Mouse (Mus musculus) right cerebral cortex, postnatal 25 days (tissue): ENCODE measurements at regions not wholly inside any gene's neighbourhood (a gene's known extent, or its start where the extent isn't known, plus 50 kb on each side); places are given as distances from the start of the nearest gene placed in this dataset.

Experiments used
- DNase-seq: peaks from one replicate; pipeline ENCODE4 v3.0.0; 2022

DNA sequence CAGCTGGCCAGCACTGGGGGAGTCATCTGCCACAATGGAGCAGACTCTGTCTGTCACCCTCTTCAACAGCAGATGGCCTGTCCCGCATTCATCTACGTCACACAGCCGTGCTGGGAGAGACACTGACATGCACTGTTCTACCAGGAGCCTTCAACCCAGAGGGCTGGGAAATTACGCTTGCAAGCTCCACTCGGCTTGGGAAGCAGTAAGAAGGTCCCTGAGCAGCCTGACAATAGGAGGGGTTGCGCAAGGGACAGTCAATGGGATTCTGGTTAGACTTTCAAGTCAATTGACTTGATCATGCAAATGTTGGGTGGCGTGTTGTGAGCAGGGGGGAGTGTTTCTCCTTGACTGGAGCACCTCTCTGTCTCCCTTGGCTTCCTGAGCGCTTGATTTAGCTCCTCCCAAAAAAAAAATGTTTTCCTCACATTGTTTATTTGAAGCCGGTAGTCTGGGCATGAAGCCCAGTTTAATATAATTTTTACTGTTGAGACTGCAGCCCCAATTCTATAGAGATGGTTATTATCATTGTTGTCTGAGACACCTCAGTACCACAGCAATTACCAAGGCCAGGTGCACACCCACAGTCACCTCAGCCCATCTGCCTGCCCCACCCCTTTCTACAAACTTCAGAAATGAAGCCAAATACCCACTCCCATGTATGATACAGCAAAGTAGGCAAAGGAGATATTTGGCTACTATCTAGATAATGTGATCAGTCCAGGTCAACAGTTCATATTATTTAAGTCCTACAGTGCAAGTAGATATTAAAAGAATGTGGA lies 99.9 kb upstream of the Klf3 start:
- peak; percentile 34 for DNase-seq

DNA sequence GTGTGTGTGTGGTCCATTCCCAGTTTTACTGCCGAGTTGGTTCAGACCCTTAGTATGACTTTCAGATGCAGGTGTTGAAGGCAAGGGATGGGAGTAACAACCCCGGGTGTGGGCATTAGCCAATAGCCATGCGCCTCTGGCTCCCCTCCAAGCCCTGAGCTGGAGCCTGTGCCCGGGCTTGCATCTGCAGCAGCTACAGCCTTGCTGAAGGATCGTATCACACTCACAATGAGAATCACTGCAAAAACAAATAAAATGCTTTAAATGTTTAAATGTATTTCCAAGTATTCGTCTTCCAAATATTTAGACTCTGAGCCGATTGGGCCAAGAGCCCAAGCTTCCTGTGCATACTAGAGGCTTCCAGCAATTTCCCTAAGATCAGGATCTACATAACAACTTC lies 99.0 kb upstream of the Klf3 start:
- peak; percentile 27 for DNase-seq

DNA sequence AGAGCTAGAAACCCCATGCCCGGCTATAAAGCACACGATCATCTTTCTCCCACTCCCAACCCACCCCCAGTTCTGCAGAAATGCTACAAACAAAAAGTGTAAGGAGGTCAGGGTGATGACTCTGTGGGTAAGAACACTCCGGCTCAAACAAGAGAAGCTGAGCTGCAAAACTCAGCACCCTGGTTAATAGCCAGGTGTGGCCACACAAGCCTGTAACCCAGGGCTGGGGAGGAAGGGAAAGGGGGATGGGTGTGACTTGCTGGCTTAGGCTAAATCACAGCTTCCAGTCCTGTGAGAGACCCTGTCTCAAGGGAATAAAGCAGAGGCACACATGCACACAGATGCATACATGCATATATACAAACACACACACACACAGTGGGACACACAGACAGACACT lies 96.6 kb upstream of the Klf3 start:
- no peak for DNase-seq

DNA sequence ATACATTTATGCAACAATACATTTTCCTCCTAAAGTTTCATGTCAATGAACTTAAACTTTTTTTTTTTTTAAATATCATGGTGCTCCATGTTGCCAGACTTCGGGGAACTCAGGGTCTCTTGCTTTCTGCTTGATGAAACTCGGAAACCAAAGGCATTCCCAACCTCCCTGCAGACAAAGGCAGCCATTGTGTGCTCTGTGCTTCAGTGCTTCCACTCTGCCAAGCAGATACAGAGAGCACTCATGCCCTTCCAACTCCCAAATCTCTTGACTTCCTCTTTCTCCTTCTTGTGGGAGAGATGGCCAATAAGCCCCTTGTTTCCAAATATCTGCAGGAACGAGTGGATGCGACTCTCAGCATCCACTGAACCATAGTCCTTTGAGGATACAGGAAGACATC lies 94.0 kb upstream of the Klf3 start:
- DNase-seq = no peak

DNA sequence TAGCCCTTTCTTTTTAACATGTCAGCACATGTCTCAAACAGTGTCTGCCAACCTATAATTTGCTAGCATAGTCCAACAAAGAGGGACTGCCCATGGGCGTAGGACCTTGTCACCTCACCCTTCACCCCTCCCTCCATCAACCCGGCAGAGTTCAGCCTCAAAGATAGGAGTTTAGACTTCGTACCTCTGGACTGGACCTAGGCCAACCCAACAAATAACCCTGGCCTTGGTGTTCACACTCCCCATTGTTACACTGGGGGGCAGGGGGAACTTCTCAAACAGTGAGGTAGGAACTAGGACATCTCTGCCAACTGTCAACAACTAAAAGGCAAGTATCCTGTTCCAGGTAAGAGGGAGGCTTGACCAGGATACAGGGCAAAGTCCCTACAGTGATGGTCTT lies 93.0 kb upstream of the Klf3 start:
- DNase-seq = no peak

DNA sequence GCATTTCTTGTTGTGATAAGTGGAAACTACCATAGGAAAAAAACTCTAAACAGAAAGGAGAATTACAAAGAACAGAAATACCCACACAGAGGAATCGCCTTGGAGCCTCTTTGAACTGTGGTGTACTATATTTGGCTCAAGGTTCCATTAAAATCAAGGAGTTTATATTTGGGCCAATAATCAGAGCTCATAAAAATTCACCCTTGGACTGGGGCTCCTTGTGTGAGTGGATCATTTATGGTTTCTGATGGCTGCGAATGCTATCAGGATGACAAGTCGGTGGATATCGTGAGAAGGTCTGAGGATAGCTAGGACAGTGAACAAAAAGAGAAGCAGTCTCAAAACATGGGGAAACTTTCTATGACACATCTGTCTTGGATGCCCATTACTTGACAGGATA lies 92.2 kb upstream of the Klf3 start:
- no peak for DNase-seq

DNA sequence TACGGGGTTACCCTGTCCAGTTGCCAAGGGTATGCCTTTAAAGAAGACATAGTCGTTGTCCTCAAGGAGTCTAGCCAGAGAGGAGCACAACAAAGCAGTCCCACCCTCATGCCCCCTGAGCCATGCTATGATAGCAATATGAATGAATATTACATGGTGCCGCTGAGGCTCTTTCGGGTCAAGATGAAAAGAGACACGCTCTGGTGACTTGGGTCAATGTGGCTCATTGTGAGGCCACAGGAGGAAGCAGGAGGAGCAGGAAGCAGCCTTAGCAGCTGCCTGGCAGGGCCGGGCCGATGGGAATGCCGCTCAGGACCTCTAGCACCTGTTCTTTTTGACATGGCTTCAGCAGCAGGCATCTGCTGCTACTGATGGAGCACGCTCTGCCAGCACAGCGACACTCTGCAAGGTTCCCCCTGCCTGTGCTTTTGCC lies 89.0 kb upstream of the Klf3 start:
- DNase-seq = no peak

DNA sequence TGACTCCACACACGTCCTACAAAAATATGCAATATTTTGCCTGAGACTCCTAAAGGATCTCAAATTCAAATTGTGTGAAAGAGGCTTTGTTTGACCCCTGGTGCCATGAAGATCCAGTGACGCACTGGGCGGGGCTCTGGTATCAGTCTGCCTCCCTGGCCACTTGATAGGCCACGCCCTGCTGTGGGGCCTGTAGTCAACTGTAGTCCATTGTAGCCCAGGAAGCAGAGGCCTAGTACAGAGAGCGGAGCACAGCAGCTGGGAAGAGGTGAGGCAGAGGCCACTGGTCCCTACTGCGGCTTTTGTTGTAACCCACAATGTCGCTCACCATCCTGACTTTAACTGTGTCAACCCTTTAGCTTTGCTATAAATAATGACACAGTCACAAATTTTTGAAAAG lies 88.5 kb upstream of the Klf3 start:
- no peak for DNase-seq

DNA sequence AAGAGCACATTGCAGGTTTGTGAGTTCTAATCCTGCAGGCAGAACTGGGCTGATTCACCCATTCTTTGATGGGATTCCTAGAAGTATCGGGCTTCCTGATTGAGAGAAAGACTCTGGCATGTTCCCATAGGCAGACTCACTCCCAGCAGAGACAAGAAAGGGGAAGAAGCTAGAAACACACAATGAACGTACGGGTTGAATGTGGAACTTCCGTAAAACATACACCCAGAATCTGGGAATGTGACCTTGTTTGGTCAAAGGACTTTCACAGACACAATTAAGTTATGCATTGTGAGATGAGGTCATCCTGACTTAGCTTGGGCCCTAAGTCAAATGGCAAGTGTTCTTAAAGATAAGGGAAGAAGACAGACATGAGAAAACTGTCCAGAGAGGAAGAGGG lies 86.6 kb upstream of the Klf3 start:
- no peak for DNase-seq

DNA sequence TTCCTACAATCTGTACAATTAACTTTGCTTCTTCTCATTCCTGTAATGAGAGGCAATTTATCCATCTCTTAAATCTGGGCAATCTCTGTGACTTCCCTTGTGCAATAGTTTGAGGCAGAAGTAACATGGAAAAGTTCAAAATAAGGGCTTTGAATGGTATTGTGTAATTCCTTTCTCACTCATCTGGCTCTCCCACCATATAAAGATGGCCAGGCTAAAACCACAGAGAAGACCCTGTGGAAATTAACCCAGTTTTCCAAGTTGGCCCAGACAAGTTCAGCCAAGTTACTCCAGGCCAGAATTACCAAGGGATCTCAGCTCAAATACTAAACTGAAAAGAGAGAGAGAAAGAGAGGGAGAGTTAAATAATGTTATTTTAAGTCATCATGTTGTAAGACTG lies 81.0 kb upstream of the Klf3 start:
- no peak for DNase-seq

DNA sequence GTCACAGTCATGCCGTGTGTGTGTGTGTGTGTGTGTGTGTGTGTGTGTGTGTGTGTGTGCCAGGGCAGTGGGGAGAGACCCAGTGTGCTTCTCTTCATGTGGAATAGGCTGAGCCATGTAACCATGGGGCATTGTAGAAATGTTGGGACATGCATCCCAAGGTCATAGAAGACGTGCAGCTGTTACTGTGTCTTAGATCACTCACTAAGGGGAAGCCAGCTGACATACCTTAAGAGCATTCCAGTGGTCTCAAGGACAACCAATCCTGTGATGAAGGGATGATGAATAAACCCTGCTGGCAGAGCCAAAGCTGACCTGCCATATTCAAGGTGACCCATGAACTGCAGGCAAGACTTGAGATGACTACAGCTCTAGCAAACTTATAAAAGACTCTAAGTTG lies 75.3 kb upstream of the Klf3 start:
- DNase-seq = no peak

DNA sequence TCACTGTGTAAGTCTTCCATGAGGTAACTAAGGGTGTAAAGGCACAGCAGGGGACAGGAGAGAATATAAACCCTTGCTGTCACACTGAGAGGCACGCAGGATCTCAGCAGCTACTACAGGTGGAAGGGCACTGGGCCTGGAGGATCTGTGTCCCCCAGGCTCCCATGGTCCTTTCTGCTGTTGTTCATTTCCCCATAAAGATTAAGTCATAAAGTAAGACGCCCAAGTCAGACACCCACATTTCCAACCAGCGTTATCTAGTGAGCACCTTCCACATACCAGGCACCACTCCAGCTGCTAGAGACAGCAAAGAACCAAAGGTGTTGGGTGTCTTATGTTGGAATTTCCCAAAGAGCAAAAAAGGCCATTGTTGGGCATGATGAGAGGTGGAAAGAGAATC lies 70.8 kb upstream of the Klf3 start:
- no peak for DNase-seq

DNA sequence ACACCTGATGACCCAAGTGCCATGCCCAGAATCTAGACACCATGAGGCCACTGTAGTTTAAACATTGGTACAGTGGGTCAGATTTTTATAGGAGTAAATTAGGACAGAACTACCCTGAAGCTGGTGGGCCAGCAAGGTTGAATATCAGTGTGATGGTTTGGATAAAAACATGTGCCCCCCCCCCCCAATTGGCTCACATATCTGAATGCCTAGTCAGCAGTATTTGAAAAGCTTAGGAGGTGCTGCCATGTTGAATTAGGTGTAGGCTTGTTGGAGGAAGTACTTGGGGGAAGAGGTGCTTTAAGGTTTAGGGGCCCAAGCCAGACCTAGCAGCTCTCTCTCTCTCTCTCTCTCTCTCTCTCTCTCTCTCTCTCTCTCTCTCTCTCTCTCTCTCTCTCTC lies 66.2 kb upstream of the Klf3 start:
- no peak for DNase-seq

DNA sequence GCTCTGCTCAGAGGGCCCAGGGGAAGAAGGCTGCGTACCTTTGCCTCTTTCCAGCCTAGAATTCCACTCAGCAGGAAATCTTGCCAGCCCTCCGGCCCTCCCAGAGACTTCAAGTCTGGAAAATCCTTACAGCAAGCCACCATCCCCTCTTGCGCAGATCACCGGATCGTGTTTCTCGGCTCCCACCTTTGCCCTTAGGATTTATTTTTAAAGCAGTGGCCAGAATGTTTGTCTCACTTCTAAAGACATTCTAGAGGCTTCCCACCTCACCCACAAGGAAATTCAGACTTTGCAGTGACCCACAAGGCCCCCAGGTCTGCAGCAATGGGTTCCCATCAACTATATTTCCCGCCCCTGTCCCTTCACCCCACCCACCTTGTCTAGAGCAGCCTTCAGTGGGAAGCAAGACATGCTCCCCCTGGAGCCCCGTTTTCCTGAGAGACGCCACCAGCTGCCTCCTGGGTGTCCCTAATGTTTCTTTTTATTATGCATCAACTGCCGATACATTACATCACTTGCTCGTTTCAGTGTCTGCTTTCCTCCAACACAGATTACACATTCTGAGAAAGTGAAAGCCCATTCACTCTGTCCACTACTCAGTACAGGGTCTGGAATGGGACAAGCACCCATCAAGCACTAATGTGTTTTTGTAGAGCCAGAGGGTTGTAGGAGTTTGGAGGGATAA lies 65.0 kb upstream of the Klf3 start:
- DNase-seq = no peak

DNA sequence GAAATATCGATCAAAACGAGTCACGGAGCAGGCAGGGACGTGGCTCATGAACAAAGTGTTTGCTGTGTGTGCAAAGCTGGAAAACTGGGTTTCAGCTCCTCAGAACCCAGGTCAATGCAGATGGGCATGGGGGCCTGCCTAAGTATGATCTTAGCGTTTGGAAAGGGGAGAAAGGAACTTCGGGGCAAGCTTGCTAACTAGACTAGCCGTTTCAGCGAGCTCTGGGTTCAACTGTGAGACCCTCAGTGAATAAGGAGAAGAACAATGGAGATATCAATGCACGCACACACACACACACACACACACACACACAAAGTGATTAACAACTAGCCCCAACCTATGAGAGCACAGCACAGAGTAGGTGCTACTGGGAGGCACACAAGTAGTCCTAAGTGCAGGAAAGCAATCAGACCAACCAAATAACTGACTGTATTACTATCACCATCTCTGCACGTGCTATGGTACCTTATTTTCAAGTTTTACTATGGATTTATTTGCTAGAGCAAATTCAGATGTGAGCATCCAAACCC lies 64.3 kb upstream of the Klf3 start:
- no peak for DNase-seq

DNA sequence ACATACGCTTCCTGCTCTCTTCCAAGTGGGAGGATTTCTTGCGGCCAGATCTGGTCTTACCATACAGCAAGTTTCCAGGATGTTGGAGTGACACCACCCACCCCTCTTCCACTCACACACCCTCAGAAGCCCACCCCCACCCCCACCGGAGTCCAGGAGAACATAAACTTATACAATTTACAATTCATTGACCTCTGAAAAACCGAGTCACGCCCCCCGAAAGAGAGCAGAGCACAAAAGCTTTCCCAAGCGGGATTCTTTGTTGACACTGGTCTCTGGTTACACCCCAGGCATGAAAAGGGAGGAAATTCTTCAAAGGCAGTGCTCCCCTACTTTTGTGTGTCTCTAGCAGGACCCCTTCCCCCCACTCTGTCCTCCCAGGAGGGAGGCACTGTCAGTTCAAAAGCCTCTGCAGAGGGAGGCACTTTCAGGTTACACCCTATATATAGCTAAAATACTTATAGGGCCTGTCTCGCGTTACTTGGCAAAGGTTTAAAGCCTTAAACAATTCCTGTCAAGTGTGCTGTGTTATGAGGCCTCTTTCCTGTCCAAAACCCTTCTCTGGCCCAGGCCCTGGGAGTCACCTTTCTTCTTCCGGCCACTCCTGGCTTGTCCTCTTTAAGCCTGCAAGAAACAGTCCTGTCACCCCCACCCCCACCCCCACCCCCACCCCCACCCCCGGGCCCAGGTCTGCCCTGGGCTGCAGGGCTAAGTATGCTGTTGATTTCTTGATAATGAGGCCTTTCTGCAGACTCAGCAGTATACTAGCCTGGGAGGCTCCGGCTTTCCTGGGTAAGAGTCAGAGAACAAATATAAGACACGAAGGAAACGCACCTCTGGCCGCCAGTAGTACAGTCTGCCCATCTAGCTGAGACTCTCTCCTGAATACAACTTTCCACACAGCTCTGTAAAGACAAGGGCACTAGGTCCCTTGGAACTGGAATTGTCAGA lies 63.6 kb upstream of the Klf3 start:
- no peak for DNase-seq

DNA sequence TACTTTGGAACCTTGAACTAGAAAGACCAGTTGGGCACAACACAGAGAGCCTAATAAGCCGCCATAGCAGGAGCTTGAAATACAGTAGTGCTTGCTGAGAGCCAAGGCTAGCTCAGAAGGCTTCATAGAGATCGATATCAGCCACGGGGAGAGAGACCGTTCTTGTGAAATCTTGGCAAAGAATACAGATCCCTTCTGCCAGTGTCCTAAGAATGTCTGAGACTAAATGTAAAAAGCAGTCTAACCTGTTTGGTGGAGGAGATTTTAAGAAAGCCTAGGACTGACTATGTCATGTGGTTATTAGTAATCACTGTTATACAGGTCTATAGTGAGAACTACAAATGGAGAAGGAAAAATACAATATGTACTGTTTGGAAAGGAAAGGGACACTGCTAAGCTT lies 59.1 kb upstream of the Klf3 start:
- no peak for DNase-seq

DNA sequence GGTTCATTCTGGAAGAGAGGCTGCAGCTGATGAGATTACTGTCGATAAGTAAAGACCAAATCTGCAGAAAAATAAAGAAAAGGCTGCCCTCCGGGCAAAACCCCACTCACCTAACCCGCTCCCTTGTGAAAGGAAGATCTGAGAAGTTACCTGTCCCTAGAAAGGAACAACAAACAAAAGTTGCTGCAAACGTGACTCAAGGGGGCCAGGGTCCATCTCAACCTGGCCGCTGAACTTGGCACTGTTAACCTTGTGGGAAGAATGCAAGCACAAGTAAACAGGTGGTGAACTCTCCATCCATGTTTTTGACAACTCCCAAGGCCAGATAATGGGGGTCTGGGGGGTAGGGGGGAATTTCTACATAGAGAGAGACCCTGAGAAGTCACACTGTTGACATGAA lies 58.7 kb upstream of the Klf3 start:
- no peak for DNase-seq

DNA sequence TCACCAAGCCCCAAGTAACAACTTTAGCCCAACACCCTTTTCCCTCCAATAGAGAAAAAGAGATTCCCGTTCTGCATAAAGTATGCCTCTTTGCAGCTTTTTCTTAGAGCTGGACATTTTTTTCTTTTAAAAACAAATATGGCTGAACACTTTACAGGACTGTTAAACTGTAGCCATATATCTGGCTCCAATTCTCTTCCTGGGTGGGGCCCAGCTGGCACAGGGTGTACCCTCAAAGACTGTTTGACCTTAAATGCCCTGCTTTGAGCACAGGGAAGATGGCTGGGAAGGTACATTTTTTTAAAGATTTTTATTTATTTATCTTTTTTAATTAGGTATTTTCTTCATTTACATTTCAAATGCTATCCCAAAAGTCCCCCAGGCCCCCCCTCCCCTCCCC lies 55.7 kb upstream of the Klf3 start:
- no peak for DNase-seq

DNA sequence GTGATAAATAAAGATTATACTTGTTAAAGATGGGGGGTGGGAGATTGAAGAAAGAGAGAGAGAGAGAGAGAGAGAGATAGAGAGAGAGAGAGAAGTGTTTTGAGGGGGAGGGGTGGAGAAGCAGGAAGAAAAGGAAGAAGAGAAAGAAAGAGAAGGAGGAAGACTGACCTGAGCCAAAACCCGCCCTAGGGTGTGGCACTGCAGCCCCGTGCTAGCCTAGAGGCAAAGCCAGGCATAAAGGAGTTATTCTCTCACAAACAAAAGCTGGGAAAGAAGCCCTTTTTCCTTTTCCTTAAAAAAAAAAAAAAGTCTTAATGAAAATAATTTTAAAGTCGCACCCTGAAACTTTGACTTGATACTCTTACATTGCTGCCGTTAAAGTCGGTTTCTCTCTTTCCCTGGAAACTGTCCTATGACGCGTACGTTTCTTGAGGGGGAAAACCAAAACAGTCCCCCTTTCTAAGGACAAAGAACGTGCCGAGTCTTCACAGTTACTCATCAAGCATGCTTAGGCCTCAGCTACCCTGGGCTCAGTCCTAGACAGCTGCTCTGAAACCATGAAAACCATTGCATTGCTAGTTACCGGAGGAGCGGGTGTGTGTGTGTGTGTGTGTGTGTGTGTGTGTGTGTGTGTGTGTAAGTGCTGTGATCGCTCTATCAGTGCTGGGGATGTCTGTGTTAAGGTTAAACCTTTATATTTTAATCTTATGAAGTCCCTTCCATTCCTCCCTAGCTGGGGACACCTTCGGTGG lies 53.6 kb upstream of the Klf3 start:
- DNase-seq = no peak

DNA sequence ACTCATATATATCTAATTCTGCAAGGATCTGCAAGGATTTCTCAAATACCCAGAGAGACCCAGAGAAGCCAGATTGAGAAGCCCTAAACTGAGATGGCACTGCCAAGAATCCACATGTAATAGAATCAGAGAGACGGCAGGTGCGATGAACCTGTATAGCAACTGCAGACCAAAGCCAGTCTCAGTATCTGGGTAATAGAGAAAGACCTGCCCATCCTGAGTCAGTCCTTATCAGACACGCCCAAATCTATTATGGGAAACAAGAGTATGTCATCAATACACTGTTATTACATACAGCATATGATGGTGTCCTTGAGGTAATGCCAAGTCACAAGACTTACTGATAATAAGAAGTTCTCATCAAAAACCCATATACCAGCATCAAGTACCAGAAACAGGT lies 52.8 kb upstream of the Klf3 start:
- no peak for DNase-seq

DNA sequence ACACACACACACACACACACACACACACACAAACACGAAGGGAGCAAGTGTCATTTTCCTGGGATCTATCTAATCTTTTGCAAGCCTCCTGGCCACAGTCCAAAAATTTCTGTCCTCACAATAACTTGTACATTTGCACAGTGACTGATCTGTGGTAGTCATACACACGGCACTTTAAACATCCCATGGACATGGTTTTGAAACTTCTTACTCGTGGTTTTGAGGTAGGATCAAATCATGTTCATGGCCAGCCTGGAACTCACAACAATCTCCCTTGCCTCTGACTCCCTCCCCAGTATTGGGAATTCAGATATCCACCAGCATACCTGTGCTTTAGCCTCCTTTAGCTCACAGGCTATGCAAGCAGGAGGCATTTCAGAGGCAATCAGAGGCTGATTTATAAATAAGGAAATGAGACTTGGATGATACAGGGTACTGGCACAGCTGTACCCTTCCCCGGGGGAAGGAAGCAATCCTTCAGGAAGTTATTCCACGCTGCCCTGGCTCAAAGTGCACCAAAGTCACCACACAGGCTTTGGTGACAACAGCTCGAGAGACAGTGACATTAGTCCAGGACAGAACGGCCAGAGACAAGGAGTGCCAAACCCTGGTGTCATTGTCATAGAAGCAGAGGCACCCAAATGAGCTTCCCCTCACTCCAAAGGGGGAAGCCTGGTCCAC lies 52.1 kb upstream of the Klf3 start:
- DNase-seq = no peak
